In the genomic region with DNA sequence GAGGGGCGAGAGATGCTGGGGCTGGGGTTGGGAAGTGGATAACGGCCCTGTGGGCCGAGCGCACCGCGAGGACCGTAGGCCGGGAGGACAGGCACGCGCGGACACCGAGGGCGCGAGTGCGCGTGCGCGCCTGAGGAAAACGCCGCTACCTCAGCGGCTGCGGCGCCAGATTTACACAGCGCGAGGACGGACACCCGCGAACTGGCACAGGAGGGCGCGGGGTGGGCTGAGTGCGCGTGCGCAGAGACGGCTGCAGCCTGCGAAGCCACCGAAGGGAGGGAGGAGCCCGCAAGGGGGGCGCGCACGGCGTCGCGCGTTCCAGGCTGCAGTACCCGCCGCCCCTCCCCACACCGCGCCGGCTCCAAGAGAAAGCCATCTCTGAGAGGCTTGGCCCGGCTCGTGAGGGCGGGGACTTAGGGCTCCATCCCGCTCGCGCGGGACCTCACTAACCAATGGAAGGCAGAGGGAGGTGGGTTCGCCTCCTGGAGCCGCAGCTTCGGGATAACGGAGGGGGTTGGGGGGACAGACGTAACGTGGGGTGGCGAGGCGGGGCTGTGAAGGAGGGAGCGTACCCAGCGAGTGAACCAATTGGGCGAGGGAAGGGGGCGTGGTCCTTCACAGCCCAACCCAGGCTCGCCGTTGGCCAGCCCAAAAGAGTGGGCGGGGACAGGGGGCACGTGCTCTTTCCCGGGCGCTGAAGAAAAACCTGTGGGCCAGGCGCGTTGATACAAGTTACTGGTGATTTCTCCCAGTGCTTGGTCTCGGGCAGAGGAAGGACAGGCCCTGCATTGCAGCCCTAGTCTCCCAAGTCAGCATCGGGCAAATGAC, we compare ENCODE assay signal across 8 mouse cellular contexts. TPM values are rescaled to one million over a fixed set of nuclear protein-coding genes. Genes with fewer than 3 reads are reported as not detected.
DNase-seq lines count a peak whose midpoint lies in the region; ATAC-seq and TF ChIP-seq lines count a peak whose summit lies in the region.

Arhgap35 (minus strand) TSS at position 106 of the 828 bp plus-strand sequence.

- H3K9ac ChIP-seq in hindbrain, embryonic 13.5 days, result peak within 1 kb of the TSS; percentile 97

- CTCF ChIA-PET in Patski (lab: Charles Lee), result interaction anchor here (0.7 to 5.1 kb wide), 3 partner anchors 65 to 122 kb away, joined by 3 to 46 read pairs (median 8); no protein-coding TSS in a partner anchor

- DNase-seq in Patski (ENCODE audit: low read depth, low spot score), result peak; percentile 89
- peak; percentile 99 to 100 for DNase-seq in cerebellum, postnatal 14 days
- DNase-seq in frontal cortex, postnatal 14 days (ENCODE audit: low spot score in 2 of 2), result peak; percentile 98 to 99
- DNase-seq in layer of hippocampus, postnatal 25 days (ENCODE audit: extremely low spot score in 1 of 2, low spot score in 1 of 2), result peak; percentile 95 to 98
- DNase-seq in lung, postnatal 25 days (ENCODE audit: low spot score), result peak; percentile 98
- DNase-seq in retina, embryonic 14.5 days (ENCODE audit: low spot score), result peak; percentile 99
- peak; percentile 99 for DNase-seq in thymus, postnatal 4 days

- peak within 1 kb of the TSS; percentile 82 for H3K4me3 ChIP-seq in hindbrain, embryonic 13.5 days

- WGBS in hindbrain, embryonic 13.5 days, result under 1% methylated on average over 76 of the region's 78 CpGs

- H3K9me3 ChIP-seq in hindbrain, embryonic 13.5 days, result no peaks in the 10 kb centered on the region

- no peaks in the 10 kb centered on the region for H3K27me3 ChIP-seq in Patski
- peaks cover 5% of the 10 kb centered on the region for H3K27me3 ChIP-seq in hindbrain, embryonic 13.5 days

- peak within 1 kb of the TSS; percentile 100 for H3K27ac ChIP-seq in hindbrain, embryonic 13.5 days

- H3K4me1 ChIP-seq in hindbrain, embryonic 13.5 days (replicated peaks), result peaks cover 54% of the 10 kb centered on the region

- POLR2A ChIA-PET in Patski (lab: Charles Lee), result interaction anchor here (1.0 to 1.7 kb wide), 2 partner anchors 82 to 108 kb away, joined by 3 to 4 read pairs; no protein-coding TSS in a partner anchor

- peak within 1 kb of the TSS; percentile 95 for H3K4me2 ChIP-seq in hindbrain, embryonic 13.5 days

- no peaks in the 10 kb centered on the region for H3K36me3 ChIP-seq in hindbrain, embryonic 13.5 days

- no peak for TF ChIP-seq CTCF in Patski (IDR thresholded peaks at IDR 0.05)

- ATAC-seq in Patski, result peak; percentile 90
- peak; percentile 99 for ATAC-seq in hindbrain, embryonic 13.5 days (ENCODE audit: low FRiP score)

- in situ Hi-C loops in Patski (cut with MboI; ENCODE audit: low pct_unique_long_range_greater_than_20kb), result loop anchor here (5.0 kb wide), 2 partner anchors 108 to 218 kb away; no protein-coding TSS in a partner anchor

RNA-seq across cellular contexts. Expression of gene Arhgap35, which starts in this region (rescaled TPM):
- polyA plus RNA-seq in Patski (2021), result 53.1 TPM
- 30.1 and 30.7 TPM in 2 replicates for polyA plus RNA-seq in hindbrain, embryonic 13.5 days (2015; fragmentation: Nextera tagmentation; extraction: Ambion mirVana)
- 100 to 1,000 TPM; 125 to 127 TPM for total RNA-seq in layer of hippocampus, postnatal 25 days (2021)

Comparison
In these comparisons a context has a peak if more than half of its experiments do, and no peak if none do; other contexts are left out.
1. Peak in every context shown above with its lines: DNase-seq, ATAC-seq, H3K4me3 ChIP-seq and H3K27ac ChIP-seq.